Mouse (Mus musculus): Measurements from ENCODE around the gene Rnf34.

Rnf34 gene

DNA sequence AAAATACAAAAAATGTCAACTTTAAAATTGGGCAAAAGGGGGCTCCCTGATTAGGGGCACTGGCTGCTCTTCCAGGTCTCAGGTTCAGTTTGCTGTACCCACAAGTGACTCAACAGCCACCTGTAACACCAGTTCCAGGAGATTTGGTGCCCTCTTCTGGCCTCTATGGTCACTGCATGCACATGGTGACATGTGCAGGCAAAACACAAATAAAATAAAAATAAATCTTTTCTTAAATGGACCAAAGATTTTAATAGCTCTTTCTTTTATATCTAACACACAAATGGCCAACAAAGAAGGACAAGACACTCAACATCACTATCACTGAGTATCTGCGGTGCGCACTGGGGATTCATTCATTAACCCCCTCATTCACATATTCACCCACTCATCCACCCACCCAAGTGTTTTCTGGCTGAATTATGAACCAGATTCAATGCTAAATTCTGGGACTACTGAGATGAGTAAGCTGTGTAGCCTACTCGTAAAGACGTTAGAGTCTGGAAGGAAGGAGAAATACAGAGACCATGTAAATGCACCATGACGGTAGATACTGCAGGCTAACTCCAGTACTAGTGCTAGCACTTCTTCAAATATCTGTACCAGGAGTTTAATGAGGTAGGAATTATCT, 44.3 kb downstream of the Rnf34 start:
- in situ Hi-C loops (cut with MboI; ENCODE audit: low pct_unique_long_range_greater_than_20kb in 1 of 2, low sequenced_read_pairs in 2 of 2, unreplicated experiment in 1 of 2): no loop called here

- in situ Hi-C loops (cut with MboI; ENCODE audit: low pct_unique_long_range_greater_than_20kb in 1 of 2, low sequenced_read_pairs in 2 of 2, unreplicated experiment in 1 of 2): no loop called here
Measured at GRCm38 (mm10) chr5:122894821-122895220, 45.0 kb downstream of the Rnf34 start.

GRCm38 (mm10) chr5:122898153-122898552, 48.3 kb downstream of the Rnf34 start:
- in situ Hi-C loops (cut with MboI; ENCODE audit: low pct_unique_long_range_greater_than_20kb in 1 of 2, low sequenced_read_pairs in 2 of 2, unreplicated experiment in 1 of 2): no loop called here

DNA sequence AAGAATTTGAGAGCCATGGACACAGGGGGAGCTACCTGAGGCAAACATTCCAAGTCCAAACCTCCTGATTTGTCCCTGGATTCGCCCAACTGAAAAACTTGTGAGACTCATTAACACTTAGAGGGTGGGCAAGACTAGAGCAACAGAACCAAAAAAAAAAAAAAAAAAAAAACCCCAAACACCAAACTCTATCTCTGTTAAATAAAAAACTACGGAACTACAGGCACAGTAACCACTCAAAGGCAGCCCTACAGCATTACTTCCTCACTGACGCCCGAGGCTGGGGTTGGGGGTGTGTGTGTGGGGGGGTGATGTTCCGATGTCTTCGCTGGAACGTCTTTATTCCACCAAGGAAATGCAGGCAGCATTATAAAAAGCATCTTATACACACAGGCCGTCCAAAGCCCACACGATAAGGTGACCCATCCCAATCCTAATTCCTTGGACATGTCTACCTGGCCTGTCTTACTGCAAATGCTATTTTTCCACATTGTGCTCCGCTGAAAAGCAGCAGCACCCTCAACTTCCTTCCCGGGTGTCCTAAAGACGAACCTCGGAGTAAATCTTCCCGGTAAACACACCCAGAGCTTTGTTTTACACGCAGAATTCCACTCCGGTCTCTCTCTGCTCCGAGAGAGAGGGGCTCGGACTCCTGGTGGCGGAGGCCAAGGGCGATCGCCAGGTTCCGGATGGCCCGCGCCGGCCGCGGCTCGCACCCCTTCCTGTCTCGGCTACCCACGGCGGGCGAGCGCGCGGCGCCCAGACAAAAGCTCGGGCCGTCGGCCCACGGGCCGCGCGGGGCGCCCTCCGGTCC, 49.3 kb downstream of the Rnf34 start:
- in situ Hi-C loops (cut with MboI; ENCODE audit: low pct_unique_long_range_greater_than_20kb in 1 of 2, low sequenced_read_pairs in 2 of 2, unreplicated experiment in 1 of 2): no loop called here

- in situ Hi-C loops (cut with MboI; ENCODE audit: low pct_unique_long_range_greater_than_20kb in 1 of 2, low sequenced_read_pairs in 2 of 2, unreplicated experiment in 1 of 2): no loop called here
Measured at GRCm38 (mm10) chr5:122899777-122900557, 50.1 kb downstream of the Rnf34 start.

GRCm38 (mm10) chr5:122900558-122901171, 50.8 kb downstream of the Rnf34 start:
- in situ Hi-C loops (cut with MboI; ENCODE audit: low pct_unique_long_range_greater_than_20kb in 1 of 2, low sequenced_read_pairs in 2 of 2, unreplicated experiment in 1 of 2): no loop called here

- in situ Hi-C loops (cut with MboI; ENCODE audit: low pct_unique_long_range_greater_than_20kb in 1 of 2, low sequenced_read_pairs in 2 of 2, unreplicated experiment in 1 of 2): no loop called here
Measured at GRCm38 (mm10) chr5:122901179-122901578, 51.3 kb downstream of the Rnf34 start.

DNA sequence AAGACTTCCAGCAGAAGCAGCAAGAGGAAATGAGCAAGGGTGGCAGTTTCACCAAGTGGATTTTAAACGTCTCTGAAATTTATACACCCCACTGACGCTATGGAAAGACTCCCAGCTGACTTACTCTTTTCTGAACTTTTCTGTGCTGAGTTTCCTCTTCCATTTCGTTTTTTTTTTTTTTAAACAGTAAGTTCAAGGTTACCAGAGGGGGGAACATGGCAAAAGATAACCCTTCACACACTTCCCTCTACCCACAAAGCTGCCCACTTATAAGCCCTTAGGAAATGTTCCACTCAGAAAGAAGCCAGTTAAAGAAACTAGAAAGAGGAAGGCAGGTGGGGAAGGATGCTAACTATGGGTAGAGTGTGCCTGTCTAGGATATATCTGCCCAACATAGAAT, 51.8 kb downstream of the Rnf34 start:
- in situ Hi-C loops (cut with MboI; ENCODE audit: low pct_unique_long_range_greater_than_20kb in 1 of 2, low sequenced_read_pairs in 2 of 2, unreplicated experiment in 1 of 2): no loop called here

DNA sequence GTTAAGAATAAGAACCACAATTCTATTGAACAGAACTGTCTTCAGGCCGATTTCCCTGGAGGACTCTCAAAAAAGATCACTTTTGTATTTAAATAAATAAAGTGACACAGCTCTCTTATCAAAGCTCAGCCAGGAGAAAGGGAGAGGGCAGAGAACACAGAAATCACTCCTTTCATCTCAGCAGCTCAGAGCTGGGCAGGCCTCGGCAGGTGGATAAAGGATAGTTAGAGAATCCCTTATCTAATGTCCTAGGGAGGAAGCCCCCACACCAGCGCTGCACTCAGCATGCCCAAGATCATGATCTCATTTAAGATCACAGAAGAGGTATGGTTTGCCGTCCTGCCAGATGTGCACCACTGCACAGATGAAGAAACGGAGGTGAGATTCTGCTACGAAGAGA, 52.4 kb downstream of the Rnf34 start:
- in situ Hi-C loops (cut with MboI; ENCODE audit: low pct_unique_long_range_greater_than_20kb in 1 of 2, low sequenced_read_pairs in 2 of 2, unreplicated experiment in 1 of 2): no loop called here

- in situ Hi-C loops (cut with MboI; ENCODE audit: low pct_unique_long_range_greater_than_20kb in 1 of 2, low sequenced_read_pairs in 2 of 2, unreplicated experiment in 1 of 2): no loop called here
Measured at GRCm38 (mm10) chr5:122903165-122903564, 53.3 kb downstream of the Rnf34 start.

DNA sequence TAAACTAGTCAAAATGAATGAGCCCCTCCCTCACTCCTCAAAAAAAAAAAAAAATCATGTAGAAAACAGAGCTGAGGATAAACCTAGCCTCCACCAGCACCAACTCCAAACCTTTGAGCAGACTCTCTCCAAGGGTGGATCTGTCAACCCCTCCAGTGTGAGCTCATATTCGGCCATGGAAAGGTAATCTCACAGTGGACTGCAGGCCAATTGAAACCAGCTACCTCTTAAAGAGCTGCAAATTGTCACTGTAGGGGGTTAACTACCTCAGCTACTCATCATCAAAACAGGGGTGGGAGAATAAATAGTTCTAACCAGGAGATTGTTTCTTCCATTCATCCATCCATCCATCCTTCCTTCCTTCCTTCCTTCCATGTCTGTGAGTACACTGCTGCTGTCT, 57.3 kb downstream of the Rnf34 start:
- in situ Hi-C loops (cut with MboI; ENCODE audit: low pct_unique_long_range_greater_than_20kb in 1 of 2, low sequenced_read_pairs in 2 of 2, unreplicated experiment in 1 of 2): no loop called here

DNA sequence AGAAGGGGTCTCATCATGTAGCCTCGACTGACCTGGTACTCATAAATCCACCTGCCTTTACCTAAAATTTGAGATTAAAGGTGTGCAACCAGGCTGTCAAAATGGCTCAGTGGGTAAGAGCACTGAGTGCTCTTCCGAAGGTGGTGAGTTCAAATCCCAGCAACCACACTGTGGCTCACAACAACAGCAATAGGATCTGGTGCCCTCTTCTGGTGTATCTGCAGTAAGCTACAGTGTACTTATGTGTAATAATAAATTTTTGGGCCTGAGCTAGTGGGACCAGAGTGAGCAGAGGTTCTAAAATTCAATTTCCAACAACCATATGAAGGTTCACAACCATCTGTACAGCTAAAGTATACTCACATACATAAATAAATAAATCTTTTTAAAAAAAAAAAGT, 58.2 kb downstream of the Rnf34 start:
- in situ Hi-C loops (cut with MboI; ENCODE audit: low pct_unique_long_range_greater_than_20kb in 1 of 2, low sequenced_read_pairs in 2 of 2, unreplicated experiment in 1 of 2): no loop called here

DNA sequence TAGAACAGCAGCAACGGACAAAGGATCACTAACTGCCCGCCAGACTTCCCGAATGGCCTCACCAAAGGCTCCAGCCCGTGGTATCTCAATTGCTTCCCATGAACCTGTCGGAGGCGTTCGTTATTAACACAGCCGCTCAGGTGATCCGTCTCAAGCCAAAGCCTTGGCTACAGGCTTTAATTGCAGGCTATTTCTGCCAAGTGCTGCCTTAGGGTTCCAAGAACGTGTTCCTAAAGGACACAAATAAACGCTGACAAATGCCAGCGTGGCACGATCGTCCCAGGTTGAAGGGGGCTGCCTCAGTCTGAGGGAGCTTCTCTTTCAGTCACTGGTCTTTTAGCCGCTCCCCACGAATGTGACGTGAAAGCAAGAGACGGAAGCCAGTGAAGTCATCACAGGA, 59.6 kb downstream of the Rnf34 start:
- in situ Hi-C loops (cut with MboI; ENCODE audit: low pct_unique_long_range_greater_than_20kb in 1 of 2, low sequenced_read_pairs in 2 of 2, unreplicated experiment in 1 of 2): no loop called here

DNA sequence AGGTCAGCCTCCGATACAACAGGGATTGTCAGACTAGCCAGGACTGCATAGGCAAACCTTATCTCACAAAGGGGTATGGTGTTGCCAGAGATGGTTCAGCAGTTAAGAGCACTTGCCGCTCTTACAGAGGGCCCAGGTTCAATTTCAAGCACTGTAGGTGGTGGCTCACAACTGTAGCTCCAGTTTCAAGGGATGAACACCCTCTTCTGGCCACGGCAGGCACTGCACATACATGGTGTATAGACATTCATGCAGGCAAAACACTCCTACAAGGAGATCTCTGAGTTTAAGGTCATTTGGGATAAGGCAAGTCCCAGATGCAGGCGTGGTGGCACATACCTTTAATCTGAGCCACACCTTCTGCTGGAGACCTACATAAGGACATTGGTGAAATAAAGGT, 63.0 kb downstream of the Rnf34 start:
- in situ Hi-C loops (cut with MboI; ENCODE audit: low pct_unique_long_range_greater_than_20kb in 1 of 2, low sequenced_read_pairs in 2 of 2, unreplicated experiment in 1 of 2): no loop called here

DNA sequence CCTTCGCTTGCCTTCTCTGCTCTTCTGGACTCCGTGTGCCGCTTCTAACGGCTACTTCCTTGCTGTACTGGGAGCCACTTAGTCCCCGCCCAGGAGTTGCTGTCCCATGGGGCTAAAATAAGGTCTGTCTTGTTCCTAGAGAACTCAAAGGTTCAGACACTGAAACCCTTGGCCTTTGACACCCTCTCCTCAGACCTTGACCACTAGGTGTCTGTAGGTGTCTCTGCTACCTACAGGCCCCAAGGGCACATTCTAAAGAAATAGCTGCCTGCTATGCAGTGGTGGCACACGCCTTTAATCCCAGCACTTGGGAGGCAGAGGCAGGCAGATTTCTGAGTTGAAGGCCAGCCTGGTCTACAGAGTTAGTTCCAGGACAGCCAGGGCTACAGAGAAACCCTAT, 66.3 kb downstream of the Rnf34 start:
- in situ Hi-C loops (cut with MboI; ENCODE audit: low pct_unique_long_range_greater_than_20kb in 1 of 2, low sequenced_read_pairs in 2 of 2, unreplicated experiment in 1 of 2): no loop called here

GRCm38 (mm10) chr5:122917982-122918711, 68.3 kb downstream of the Rnf34 start:
- in situ Hi-C loops (cut with MboI; ENCODE audit: low pct_unique_long_range_greater_than_20kb in 1 of 2, low sequenced_read_pairs in 2 of 2, unreplicated experiment in 1 of 2): no loop called here

- in situ Hi-C loops (cut with MboI; ENCODE audit: low pct_unique_long_range_greater_than_20kb in 1 of 2, low sequenced_read_pairs in 2 of 2, unreplicated experiment in 1 of 2): no loop called here
Measured at GRCm38 (mm10) chr5:122920557-122920956, 70.7 kb downstream of the Rnf34 start.
